Comparison of ENCODE assay signal across 8 mouse cellular contexts in the genomic region with DNA sequence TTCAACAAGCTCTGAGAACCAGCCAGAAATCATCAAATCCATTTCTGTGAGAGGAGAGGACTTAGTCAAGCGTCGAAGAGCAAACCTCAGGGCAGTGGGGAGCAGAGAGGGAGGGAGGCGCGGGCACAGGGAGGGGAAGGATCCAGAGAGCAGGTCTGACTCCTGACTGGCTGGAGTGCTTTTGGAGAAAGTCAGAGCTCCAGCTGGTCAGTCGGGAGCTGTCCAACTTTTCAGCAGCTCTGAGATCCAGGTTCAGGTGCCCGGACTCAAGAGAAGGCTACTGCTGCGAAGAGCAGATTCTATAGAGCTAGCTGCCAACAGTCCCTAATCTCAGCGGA.
DNase-seq lines count a peak whose midpoint lies in the region; ATAC-seq and TF ChIP-seq lines count a peak whose summit lies in the region.

No protein-coding gene starts in this region.

- no peak for TF ChIP-seq CTCF in kidney, adult 2 months (conservative IDR thresholded peaks at IDR 0.05; ENCODE audit: insufficient read depth, insufficient read length, low read depth, low read length)
- TF ChIP-seq CTCF in lung, postnatal 0 days (IDR thresholded peaks at IDR 0.05), result no peak

- no peaks in the 10 kb centered on the region for H3K36me3 ChIP-seq in neural tube, embryonic 11.5 days (ENCODE audit: control insufficient read depth, insufficient read depth, low read length)
- H3K36me3 ChIP-seq in kidney, adult 2 months (ENCODE audit: control insufficient read depth, insufficient read depth, low read length), result no peaks in the 10 kb centered on the region
- no peaks in the 10 kb centered on the region for H3K36me3 ChIP-seq in lung, postnatal 0 days (ENCODE audit: insufficient read depth, low read length)
- H3K36me3 ChIP-seq in stomach, embryonic 15.5 days, result no peaks in the 10 kb centered on the region

- peak; percentile 79 for DNase-seq in neural tube, embryonic 11.5 days (ENCODE audit: low spot score)
- no peak for DNase-seq in neural tube, embryonic 10.5 days (ENCODE audit: extremely low spot score, low spot score)
- peak; percentile 92 for DNase-seq in cerebellum, adult 9-11 months
- DNase-seq in heart, adult 9 months (ENCODE audit: low spot score in 2 of 2), result peak; percentile 3 to 10
- peak; percentile 69 for DNase-seq in kidney, adult 2 months
- peak; percentile 68 for DNase-seq in lung, postnatal 0 days (ENCODE audit: low spot score)
- no peak for DNase-seq in frontal cortex, adult 2 months (ENCODE audit: extremely low spot score in 1 of 2, low spot score in 1 of 2)

- ATAC-seq in neural tube, embryonic 11.5 days (ENCODE audit: insufficient read depth, low FRiP score, low TSS enrichment), result peak; percentile 39
- ATAC-seq in lung, postnatal 0 days, result peak; percentile 40; the same call in 1 of the 2 replicates
- no peak for ATAC-seq in stomach, embryonic 15.5 days (ENCODE audit: insufficient read depth, low FRiP score, low read depth)

- peak overlapping the region; percentile 57 for H3K9ac ChIP-seq in neural tube, embryonic 11.5 days (ENCODE audit: low read length)
- no peak overlapping the region for H3K9ac ChIP-seq in lung, postnatal 0 days (replicated peaks; ENCODE audit: low read depth)
- H3K9ac ChIP-seq in stomach, embryonic 15.5 days, result no peak overlapping the region

- no peaks in the 10 kb centered on the region for H3K27me3 ChIP-seq in neural tube, embryonic 11.5 days (ENCODE audit: control insufficient read depth, insufficient read depth, low read length)
- H3K27me3 ChIP-seq in kidney, adult 2 months (replicated peaks; ENCODE audit: control insufficient read depth, insufficient read depth, low read length), result no peaks in the 10 kb centered on the region; the same call in 1 of the 2 replicates
- 0 out of 2 replicates have a peak, but pooled peaks cover 4% of the 10 kb centered on the region for H3K27me3 ChIP-seq in lung, postnatal 0 days (replicated peaks; ENCODE audit: insufficient read depth, low read length)
- H3K27me3 ChIP-seq in stomach, embryonic 15.5 days (replicated peaks), result peaks cover 12% of the 10 kb centered on the region; the same call in 1 of the 2 replicates

- H3K27ac ChIP-seq in neural tube, embryonic 11.5 days (ENCODE audit: low read depth, low read length), result no peak overlapping the region
- no peak overlapping the region for H3K27ac ChIP-seq in kidney, adult 2 months (ENCODE audit: insufficient read depth, low read depth, low read length)
- H3K27ac ChIP-seq in lung, postnatal 0 days (ENCODE audit: low read length), result no peak overlapping the region
- H3K27ac ChIP-seq in stomach, embryonic 15.5 days, result no peak overlapping the region

- TF ChIP-seq POLR2A in kidney, adult 2 months (IDR thresholded peaks at IDR 0.05; ENCODE audit: low read depth, low read length), result no peak

- no peak for TF ChIP-seq EP300 in lung, postnatal 0 days (IDR thresholded peaks at IDR 0.05)

- no peaks in the 10 kb centered on the region for H3K9me3 ChIP-seq in neural tube, embryonic 11.5 days (ENCODE audit: control insufficient read depth, low read length)
- H3K9me3 ChIP-seq in lung, postnatal 0 days (ENCODE audit: low read length), result no peaks in the 10 kb centered on the region
- no peaks in the 10 kb centered on the region for H3K9me3 ChIP-seq in stomach, embryonic 15.5 days

- no peaks in the 10 kb centered on the region for H3K4me1 ChIP-seq in neural tube, embryonic 11.5 days (ENCODE audit: control insufficient read depth, insufficient read depth, low read length)
- H3K4me1 ChIP-seq in kidney, adult 2 months (ENCODE audit: control insufficient read depth, insufficient read depth, low read length), result no peaks in the 10 kb centered on the region
- H3K4me1 ChIP-seq in lung, postnatal 0 days (ENCODE audit: insufficient read depth, low read depth, low read length), result no peaks in the 10 kb centered on the region
- H3K4me1 ChIP-seq in stomach, embryonic 15.5 days, result peaks cover 9% of the 10 kb centered on the region; the same call in 1 of the 2 replicates

- peak overlapping the region; percentile 59 for H3K4me3 ChIP-seq in neural tube, embryonic 11.5 days (ENCODE audit: low read depth, low read length)
- no peak overlapping the region for H3K4me3 ChIP-seq in kidney, adult 2 months (ENCODE audit: insufficient read depth, low read depth, low read length)
- H3K4me3 ChIP-seq in lung, postnatal 0 days (ENCODE audit: low read depth, low read length), result 0 out of 2 replicates have a peak overlapping the region, but pooled peaks have one; percentile 12
- H3K4me3 ChIP-seq in stomach, embryonic 15.5 days (replicated peaks), result peak overlapping the region; percentile 41

- 0% methylated on average over 8 of the region's 8 CpGs for WGBS in neural tube, embryonic 11.5 days
- WGBS in kidney, adult 2 months, result 2% methylated on average over 8 of the region's 8 CpGs
- WGBS in lung, postnatal 0 days, result 0% methylated on average over 8 of the region's 8 CpGs
- under 1% methylated on average over 8 of the region's 8 CpGs for WGBS in stomach, embryonic 15.5 days

- H3K4me2 ChIP-seq in neural tube, embryonic 11.5 days (ENCODE audit: low read depth), result peak overlapping the region; percentile 95
- peak overlapping the region; percentile 46 for H3K4me2 ChIP-seq in lung, postnatal 0 days (replicated peaks; ENCODE audit: low read depth, low read length)
- H3K4me2 ChIP-seq in stomach, embryonic 15.5 days, result peak overlapping the region; percentile 89

Comparison
In these comparisons a context has a peak if more than half of its experiments do, and no peak if none do; other contexts are left out.
1. DNase-seq: peak in neural tube, embryonic 11.5 days (single experiment), cerebellum, adult 9-11 months (single experiment), heart, adult 9 months (2 of 2), kidney, adult 2 months (single experiment) and lung, postnatal 0 days (single experiment); none in neural tube, embryonic 10.5 days (single experiment) and frontal cortex, adult 2 months (0 of 2).
2. Peak in every context shown above with its lines, with median percentiles within 50 percentile points of each other: H3K4me2 ChIP-seq.